Mouse (Mus musculus) thymus, postnatal 25 days (tissue): ENCODE data around the gene Cisd1.

ENCODE experiments used
- DNase-seq: peaks from one replicate; pipeline ENCODE4 v3.0.0; 2022

Gene Cisd1

DNA sequence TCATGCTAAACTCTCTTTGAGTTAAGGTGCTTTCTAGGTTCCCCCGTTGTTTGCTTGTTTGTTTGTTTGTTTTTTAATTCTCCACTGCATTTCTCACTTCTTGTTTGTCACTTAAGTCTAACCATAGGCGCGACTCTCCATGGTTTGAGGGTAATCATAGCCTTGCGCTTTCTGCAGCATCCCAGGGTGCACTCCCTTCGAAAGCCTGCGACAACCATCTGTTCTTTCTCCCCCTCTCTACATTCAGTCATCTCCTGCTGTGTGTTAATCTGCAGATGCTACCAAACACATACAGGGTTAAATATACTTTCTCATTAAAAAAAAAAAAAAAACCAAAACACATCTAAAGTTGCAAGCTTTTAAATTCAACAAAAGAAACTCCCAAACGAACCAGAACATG lies 28.3 kb downstream of the Cisd1 start:
- no peak for DNase-seq

DNA sequence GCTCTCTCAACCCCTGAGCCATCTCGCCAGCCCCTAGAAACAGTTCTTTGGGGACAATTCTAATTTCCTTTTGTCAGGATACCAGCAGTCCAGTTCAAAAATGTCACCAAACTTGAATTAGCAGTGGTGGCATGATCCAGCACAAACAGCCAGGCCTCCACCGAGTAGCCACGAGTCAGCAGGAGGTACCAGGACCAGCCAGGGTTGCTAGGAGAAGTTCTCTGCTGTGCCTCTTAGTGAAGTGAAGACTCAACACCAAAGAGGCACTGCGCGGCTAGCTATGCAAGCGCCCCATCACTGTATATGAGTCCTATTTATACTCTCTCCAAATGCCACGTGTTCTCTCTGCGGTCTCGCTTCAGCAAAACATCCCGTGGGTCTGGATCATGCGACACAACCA lies 28.7 kb downstream of the Cisd1 start:
- DNase-seq: no peak

DNA sequence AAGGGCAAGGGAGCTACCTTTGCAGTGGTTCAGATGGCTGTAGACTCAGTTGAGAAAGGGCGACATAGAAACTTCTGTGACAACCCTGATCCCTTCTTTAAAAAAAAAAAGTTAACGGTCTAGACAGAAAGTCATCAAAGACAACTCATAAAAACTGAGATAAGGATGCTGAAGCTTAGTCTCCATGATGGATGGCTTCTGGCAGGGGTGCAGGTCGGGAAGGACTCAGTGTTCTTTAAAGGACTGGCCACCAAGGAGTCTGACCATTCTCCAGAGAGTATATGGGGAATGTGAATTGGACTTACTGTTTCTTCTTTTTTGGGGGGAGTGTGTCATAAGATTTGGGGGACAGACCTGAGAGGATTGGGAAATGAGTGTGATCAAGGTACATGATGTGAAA lies 30.2 kb downstream of the Cisd1 start:
- DNase-seq: no peak

DNA sequence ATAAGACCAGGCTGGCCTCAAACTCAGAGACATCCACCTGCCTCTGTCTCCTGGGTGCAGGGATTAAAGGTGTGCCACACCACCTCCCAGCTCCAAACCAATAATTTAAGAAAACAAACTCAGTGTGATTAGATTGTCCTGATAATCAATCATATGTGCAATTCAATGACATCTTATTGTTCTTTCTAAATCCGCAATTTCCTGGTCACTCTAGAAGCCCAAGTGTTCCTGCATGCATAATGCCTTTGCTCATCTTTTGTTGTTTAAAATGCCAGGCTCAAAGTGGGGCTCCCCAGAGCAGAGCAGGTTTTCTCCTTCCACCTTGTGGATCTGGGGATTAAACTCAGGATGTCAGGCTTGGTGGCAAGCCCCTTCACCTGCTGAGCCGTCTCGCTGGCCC lies 34.5 kb downstream of the Cisd1 start:
- no peak for DNase-seq

DNA sequence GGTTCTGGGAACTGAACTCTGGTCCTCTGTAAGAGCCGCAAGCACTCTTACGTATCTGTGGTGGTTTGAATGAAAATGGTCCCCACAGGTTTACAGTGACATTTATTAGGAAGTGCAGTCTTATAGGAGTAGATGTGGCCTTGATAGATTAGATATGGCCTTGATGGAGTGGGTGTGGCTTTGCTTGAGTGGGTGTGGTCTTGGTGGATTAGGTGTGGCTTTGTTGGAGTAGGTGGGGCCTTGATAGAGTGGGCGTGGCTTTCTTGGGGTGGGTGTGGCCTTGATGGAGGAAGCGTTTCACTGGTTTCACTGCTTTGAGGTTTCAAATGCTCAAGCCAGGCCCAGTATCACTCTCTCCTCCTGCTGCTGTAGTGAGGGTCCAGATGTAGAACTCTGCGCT lies 36.6 kb downstream of the Cisd1 start:
- DNase-seq: no peak

DNA sequence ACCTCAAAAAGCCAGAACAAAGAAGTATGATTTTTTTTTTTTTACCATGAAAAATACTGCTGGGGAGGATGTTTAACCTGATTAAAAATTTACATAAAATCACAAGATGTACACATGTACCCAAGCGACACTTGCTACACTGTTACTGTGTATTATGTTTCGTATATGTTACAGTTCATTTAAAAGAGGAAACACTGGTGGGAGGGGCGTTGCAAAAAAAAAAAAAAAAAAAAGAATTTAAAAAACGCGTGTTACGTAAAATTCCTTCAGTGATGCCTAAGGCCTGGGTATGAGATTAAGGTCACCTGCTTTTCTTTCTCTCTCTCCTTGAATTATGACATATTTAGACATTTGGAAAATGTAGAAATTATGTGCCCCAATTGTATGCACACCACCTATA lies 38.0 kb downstream of the Cisd1 start:
- no peak for DNase-seq

DNA sequence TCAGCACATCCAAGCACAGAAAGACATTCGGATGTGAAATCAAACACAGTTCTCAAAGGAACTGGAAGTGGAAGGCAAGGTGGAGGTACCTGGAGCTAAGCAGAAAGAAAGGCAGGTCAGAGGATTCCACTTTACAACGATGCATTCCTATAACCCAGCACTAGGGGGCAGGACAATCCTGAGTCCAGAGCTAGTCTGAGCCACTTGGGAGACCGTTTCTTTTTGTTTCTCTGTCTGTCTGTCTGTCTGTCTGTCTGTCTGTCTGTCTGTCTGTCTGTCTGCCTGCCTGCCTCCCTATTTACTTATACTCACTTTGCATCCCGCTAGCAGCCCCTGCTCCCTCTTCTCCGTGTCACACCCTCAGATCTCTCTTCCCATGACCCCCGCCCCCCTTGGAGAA lies 38.6 kb downstream of the Cisd1 start:
- peak; percentile 64 for DNase-seq

DNA sequence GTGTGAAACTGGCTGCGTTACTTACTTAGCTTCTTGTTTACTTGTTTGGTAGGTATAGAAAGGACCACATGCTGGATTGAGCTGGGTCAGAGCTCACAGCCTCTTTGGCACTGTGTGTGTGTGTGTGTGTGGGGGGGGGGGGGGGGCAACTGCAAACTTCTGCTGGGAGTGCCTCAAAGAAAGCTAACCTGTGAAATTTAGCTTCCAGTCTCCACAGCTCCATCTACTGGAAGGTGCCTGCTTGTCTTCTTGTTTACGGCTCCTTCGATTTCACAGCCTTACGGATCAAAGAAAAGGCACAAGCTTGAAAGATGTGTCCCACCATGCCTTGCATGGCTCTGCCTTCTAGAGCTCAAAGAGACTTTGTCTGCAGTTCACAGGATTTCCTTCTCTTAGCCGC lies 42.3 kb downstream of the Cisd1 start:
- DNase-seq: peak; percentile 63

DNA sequence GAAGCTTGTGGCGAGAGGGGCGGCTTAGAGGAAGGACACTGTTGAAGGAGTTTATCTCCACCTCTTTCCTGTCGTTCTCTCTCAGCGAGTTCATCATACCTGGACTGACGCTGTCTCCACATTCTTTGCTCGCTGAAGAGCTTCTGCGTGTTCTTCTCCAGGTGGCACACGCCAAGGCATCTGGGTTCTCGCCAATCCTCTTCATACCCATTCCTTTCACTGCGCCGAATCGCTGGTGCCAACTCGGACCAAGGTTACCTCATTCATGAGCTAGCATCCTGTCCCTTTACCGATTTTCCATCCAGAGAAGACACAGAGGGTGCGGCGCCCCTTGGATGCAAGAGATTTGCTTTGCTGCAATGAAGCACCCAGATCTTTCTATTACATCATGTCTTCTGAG lies 44.6 kb downstream of the Cisd1 start:
- DNase-seq: peak; percentile 36

DNA sequence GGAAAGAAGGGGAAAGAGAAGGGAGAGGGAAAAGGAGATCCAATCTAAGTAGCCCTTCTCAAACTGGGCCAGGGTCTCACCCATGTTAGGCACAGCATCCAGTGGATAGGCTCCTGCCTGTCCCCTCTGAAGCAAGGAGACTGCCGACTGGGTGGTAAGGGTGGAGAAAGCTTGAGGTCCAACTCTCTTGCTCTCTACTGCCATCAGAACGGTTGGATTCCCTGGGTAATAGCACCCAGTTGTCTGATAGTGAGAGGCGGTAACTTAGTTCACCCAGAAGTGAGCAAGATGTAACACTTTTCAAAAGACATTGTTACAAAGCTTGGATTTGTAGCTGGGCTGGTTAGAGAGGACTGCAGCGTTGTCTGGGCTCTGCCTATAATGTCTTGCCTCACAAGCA lies 51.5 kb downstream of the Cisd1 start:
- no peak for DNase-seq

DNA sequence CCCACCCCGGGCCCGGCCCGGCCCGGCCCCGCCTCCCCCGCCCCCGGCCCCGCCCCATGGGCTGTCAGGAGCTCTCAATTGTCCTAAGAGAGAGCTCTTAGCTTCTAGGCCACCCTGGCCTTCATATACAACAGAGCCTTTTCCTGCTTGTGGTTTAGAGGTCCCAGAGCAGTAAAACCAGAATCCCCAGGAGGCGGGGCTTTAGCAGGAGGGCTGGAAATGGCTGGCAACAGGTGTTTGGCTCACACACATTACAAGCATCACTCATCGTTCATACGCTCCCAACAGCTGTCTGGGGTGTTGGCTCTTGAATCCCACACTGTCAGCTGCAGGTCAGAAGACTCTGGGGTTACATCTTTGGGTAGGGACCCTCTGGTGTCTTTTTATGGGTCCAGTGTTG lies 52.5 kb downstream of the Cisd1 start:
- DNase-seq: peak; percentile 65

DNA sequence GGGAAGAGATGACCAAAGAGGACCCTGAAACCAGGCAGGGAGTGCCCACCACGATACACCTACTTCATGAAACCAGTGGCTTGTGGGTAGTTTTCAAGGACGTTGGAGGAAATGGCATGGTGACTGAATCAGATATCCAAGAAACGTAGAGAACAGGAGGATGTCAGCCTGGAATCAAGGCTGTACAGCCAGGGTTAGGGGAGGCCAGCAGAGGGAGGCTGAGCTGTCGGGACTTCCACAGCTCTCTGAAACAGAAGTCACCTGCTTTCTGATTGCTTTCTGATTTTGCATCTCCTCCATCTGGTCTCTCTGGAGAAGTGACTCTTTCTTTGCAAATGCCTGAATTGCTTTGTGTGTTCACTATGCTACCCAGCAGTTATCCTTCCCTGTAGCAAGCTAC lies 53.0 kb downstream of the Cisd1 start:
- peak; percentile 20 for DNase-seq

DNA sequence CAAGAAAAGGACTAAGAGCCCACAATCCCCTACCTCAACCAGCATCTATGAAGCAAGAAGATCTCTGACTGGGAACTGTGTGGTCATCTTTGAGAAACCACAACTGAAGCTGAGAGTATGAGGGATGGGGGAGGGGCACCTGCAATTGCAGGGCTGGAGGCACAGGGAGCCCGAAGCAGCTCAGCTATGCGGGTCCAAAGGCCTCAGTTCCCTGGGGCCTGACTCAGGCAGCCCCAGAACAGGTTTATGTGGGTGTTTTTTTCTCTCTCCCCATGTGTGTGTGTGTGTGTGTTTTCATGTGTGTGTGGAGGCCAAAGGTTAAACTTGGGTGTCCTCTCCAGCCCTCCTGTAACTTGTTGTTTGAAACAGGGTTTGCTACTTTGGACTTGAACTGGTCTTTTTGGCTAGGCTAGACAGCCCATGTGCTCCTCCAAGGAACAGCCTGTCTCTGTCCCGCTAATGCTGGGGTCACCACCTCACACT lies 53.5 kb downstream of the Cisd1 start:
- DNase-seq: no peak

DNA sequence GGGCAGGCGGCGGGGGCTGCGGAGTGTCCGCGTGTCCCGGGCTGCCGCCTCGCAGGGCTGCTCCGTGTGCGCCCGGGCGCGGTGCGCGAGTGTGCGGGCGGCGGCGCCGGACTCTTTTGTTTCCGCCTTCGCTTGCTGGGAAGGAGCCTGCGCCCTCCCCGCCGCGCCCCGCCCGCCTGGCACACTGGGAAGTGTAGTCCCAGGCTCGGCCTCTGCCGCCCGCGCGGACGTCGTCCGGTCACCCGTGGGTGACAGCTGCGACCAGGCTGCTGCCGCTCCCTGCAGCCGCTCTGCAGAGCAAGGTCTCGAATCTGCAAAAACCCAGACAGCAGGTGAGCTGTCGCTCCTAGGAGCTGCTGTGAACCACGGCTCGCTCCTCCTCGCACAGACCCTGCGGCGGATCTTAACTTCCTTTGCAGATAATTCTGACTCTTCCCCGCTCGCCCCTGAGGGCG lies 59.6 kb downstream of the Cisd1 start, which contains the start of gene Ube2d1:
Ube2d1 (minus strand) TSS at position 137 of the 455 bp plus-strand sequence.
- peak; percentile 89 for DNase-seq

DNA sequence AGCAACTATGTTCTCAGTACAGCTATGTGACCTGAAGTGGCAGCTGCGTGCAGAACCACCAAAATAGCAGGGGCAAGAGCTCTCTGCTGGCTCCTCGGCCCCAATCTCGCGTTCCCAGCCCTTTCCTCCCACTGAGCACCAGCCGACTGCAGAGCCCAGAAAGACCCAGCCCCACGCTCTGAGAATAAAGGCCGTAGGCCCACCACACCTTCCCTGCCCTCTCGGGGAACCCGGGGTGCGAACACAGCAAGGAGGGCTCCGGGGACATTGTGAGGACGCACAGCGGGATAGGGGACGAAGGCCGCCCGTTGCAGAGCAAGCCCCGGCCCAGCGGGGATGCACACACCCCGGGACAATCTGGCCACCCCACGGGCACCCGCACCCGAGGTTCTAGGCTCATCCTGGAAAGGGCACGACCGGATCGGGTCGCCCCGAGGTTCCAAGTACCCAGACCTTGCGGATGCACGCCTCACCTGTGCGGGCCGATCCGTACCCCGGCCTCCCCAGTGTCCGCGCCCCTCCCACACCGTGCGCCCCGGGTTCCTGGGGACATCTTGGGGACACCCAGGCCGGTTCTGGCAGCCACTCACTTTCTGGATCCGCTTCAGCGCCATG lies 60.1 kb downstream of the Cisd1 start:
- DNase-seq: no peak

DNA sequence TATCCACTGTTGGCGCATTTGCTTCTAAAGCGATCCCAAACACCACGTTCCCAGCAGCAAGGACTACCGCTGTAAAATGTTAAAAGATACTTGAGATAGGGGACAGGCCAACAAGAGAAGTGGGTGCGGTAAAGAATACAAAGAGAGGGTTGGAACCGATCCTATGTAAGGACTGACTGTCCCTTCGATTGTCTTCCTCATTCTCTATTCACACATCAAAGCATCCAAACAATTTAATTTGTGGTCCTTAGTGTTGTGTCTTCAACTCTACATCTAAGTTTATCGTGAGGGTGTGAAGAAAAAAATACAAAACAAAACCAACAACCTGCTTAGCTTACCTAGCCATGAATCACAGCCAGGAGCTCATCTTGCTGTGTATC lies 60.6 kb downstream of the Cisd1 start:
- no peak for DNase-seq
